Mouse (Mus musculus): ENCODE data around the gene Ago3. TPM values are rescaled to one million over a fixed set of nuclear protein-coding genes. Genes with fewer than 3 reads are reported as not detected.

The Ago3 gene
- polyA plus RNA-seq, 1 experiment from 2014 or later = 7.7 TPM

GRCm38 (mm10) chr4:126464892-126465235 is 35.5 kb upstream of the Ago3 start:
- Histone ChIP-seq H3K4me2 (ENCODE audit: low read length) (peak overlapping the region; percentile 60), H3K4me3 (ENCODE audit: low read depth, low read length) (peak overlapping the region; percentile 93), H3K27ac (ENCODE audit: low read depth, low read length) (peak overlapping the region; percentile 98), H3K27me3 (replicated peaks; ENCODE audit: control insufficient read depth, insufficient read depth, low read length) (no peaks in the 10 kb centered on the region), H3K9me3 (replicated peaks; ENCODE audit: control insufficient read depth, low read length) (no peaks in the 10 kb centered on the region), H3K9ac (ENCODE audit: low read length) (peak overlapping the region; percentile 54), H3K36me3 (ENCODE audit: control insufficient read depth, insufficient read depth, low read length) (peaks cover 14% of the 10 kb centered on the region), H3K4me1 (ENCODE audit: control insufficient read depth, insufficient read depth, low read length) (peaks cover 38% of the 10 kb centered on the region)
- WGBS = 3% methylated on average over 2 of the region's 2 CpGs
- ATAC-seq (no peak), DNase-seq (ENCODE audit: low spot score) (peak; percentile 32)

GRCm38 (mm10) chr4:126464189-126464891 is 35.0 kb upstream of the Ago3 start:
- H3K9ac ChIP-seq (ENCODE audit: low read length) = peak overlapping the region; percentile 42

GRCm38 (mm10) chr4:126455441-126455840 is 26.1 kb upstream of the Ago3 start:
- Histone ChIP-seq H3K27ac (ENCODE audit: low read depth, low read length) (no peak overlapping the region), H3K9ac (ENCODE audit: low read length) (no peak overlapping the region), H3K27me3 (replicated peaks; ENCODE audit: control insufficient read depth, insufficient read depth, low read length) (no peaks in the 10 kb centered on the region), H3K4me3 (ENCODE audit: low read depth, low read length) (no peak overlapping the region), H3K4me1 (ENCODE audit: control insufficient read depth, insufficient read depth, low read length) (no peaks in the 10 kb centered on the region), H3K36me3 (ENCODE audit: control insufficient read depth, insufficient read depth, low read length) (peaks cover 90% of the 10 kb centered on the region), H3K4me2 (ENCODE audit: low read length) (no peak overlapping the region), H3K9me3 (replicated peaks; ENCODE audit: control insufficient read depth, low read length) (no peaks in the 10 kb centered on the region)
- WGBS = 94% methylated on average over 7 of the region's 7 CpGs
- ATAC-seq = no peak
- DNase-seq (ENCODE audit: low spot score) = no peak

More at GRCm38 (mm10) chr4:126464189-126464891, 35.0 kb upstream of the Ago3 start:
- Histone ChIP-seq H3K9me3 (replicated peaks; ENCODE audit: control insufficient read depth, low read length) (no peaks in the 10 kb centered on the region), H3K27me3 (replicated peaks; ENCODE audit: control insufficient read depth, insufficient read depth, low read length) (no peaks in the 10 kb centered on the region), H3K36me3 (ENCODE audit: control insufficient read depth, insufficient read depth, low read length) (peaks cover 19% of the 10 kb centered on the region), H3K27ac (ENCODE audit: low read depth, low read length) (peak overlapping the region; percentile 98), H3K4me3 (ENCODE audit: low read depth, low read length) (peak overlapping the region; percentile 93; the same call in 1 of the 2 replicates), H3K4me2 (ENCODE audit: low read length) (peak overlapping the region; percentile 60), H3K4me1 (ENCODE audit: control insufficient read depth, insufficient read depth, low read length) (peaks cover 38% of the 10 kb centered on the region)
- WGBS = 10% methylated on average over 4 of the region's 4 CpGs
- peak; percentile 6 for DNase-seq (ENCODE audit: low spot score)
- ATAC-seq = no peak

- no peaks in the 10 kb centered on the region for H3K4me1 ChIP-seq (ENCODE audit: control insufficient read depth, insufficient read depth, low read length)
- DNase-seq (ENCODE audit: low spot score) (peak; percentile 54), ATAC-seq (no peak)
- no peaks in the 10 kb centered on the region for H3K27me3 ChIP-seq (replicated peaks; ENCODE audit: control insufficient read depth, insufficient read depth, low read length)
- peak overlapping the region; percentile 27; the same call in 1 of the 2 replicates for H3K27ac ChIP-seq (ENCODE audit: low read depth, low read length)
- no peak overlapping the region for H3K4me2 ChIP-seq (ENCODE audit: low read length)
- no peak overlapping the region for H3K9ac ChIP-seq (ENCODE audit: low read length)
- H3K4me3 ChIP-seq (ENCODE audit: low read depth, low read length) = no peak overlapping the region
- 87% methylated on average over 5 of the region's 5 CpGs for WGBS
- peaks cover 89% of the 10 kb centered on the region for H3K36me3 ChIP-seq (ENCODE audit: control insufficient read depth, insufficient read depth, low read length)
- no peaks in the 10 kb centered on the region for H3K9me3 ChIP-seq (replicated peaks; ENCODE audit: control insufficient read depth, low read length)
Observed at GRCm38 (mm10) chr4:126454547-126455254, 25.3 kb upstream of the Ago3 start.

GRCm38 (mm10) chr4:126450268-126450667 is 20.9 kb upstream of the Ago3 start:
- Histone ChIP-seq H3K4me1 (ENCODE audit: control insufficient read depth, insufficient read depth, low read length) (no peaks in the 10 kb centered on the region), H3K27me3 (replicated peaks; ENCODE audit: control insufficient read depth, insufficient read depth, low read length) (no peaks in the 10 kb centered on the region), H3K27ac (ENCODE audit: low read depth, low read length) (no peak overlapping the region), H3K9me3 (replicated peaks; ENCODE audit: control insufficient read depth, low read length) (no peaks in the 10 kb centered on the region), H3K4me2 (ENCODE audit: low read length) (no peak overlapping the region), H3K9ac (ENCODE audit: low read length) (no peak overlapping the region), H3K4me3 (ENCODE audit: low read depth, low read length) (no peak overlapping the region), H3K36me3 (ENCODE audit: control insufficient read depth, insufficient read depth, low read length) (peaks cover 87% of the 10 kb centered on the region)
- no peak for ATAC-seq
- 88% methylated on average over 1 of the region's 1 CpGs for WGBS
- no peak for DNase-seq (ENCODE audit: low spot score)

- no peak overlapping the region for H3K4me3 ChIP-seq (ENCODE audit: low read depth, low read length)
- H3K4me2 ChIP-seq (ENCODE audit: low read length) = no peak overlapping the region
- WGBS = 91% methylated on average over 7 of the region's 7 CpGs
- H3K9ac ChIP-seq (ENCODE audit: low read length) = no peak overlapping the region
- peaks cover 80% of the 10 kb centered on the region for H3K36me3 ChIP-seq (ENCODE audit: control insufficient read depth, insufficient read depth, low read length)
- DNase-seq (ENCODE audit: low spot score) (no peak), ATAC-seq (no peak)
- no peaks in the 10 kb centered on the region for H3K9me3 ChIP-seq (replicated peaks; ENCODE audit: control insufficient read depth, low read length)
- H3K27ac ChIP-seq (ENCODE audit: low read depth, low read length) = no peak overlapping the region
- no peaks in the 10 kb centered on the region for H3K27me3 ChIP-seq (replicated peaks; ENCODE audit: control insufficient read depth, insufficient read depth, low read length)
- no peaks in the 10 kb centered on the region for H3K4me1 ChIP-seq (ENCODE audit: control insufficient read depth, insufficient read depth, low read length)
Observed at GRCm38 (mm10) chr4:126447126-126447525, 17.8 kb upstream of the Ago3 start.

- H3K4me1 ChIP-seq (ENCODE audit: control insufficient read depth, insufficient read depth, low read length) = no peaks in the 10 kb centered on the region
- H3K9ac ChIP-seq (ENCODE audit: low read length) = no peak overlapping the region
- ATAC-seq (no peak), DNase-seq (ENCODE audit: low spot score) (no peak)
- no peaks in the 10 kb centered on the region for H3K9me3 ChIP-seq (replicated peaks; ENCODE audit: control insufficient read depth, low read length)
- H3K27me3 ChIP-seq (replicated peaks; ENCODE audit: control insufficient read depth, insufficient read depth, low read length) = no peaks in the 10 kb centered on the region
- peaks cover 90% of the 10 kb centered on the region for H3K36me3 ChIP-seq (ENCODE audit: control insufficient read depth, insufficient read depth, low read length)
- no peak overlapping the region for H3K4me2 ChIP-seq (ENCODE audit: low read length)
- H3K4me3 ChIP-seq (ENCODE audit: low read depth, low read length) = no peak overlapping the region
- 91% methylated on average over 3 of the region's 3 CpGs for WGBS
- no peak overlapping the region for H3K27ac ChIP-seq (ENCODE audit: low read depth, low read length)
Observed at GRCm38 (mm10) chr4:126444528-126444927, 15.2 kb upstream of the Ago3 start.

GRCm38 (mm10) chr4:126438261-126438660 is 8.9 kb upstream of the Ago3 start:
- Histone ChIP-seq H3K27me3 (replicated peaks; ENCODE audit: control insufficient read depth, insufficient read depth, low read length) (no peaks in the 10 kb centered on the region), H3K9me3 (replicated peaks; ENCODE audit: control insufficient read depth, low read length) (no peaks in the 10 kb centered on the region), H3K4me1 (ENCODE audit: control insufficient read depth, insufficient read depth, low read length) (no peaks in the 10 kb centered on the region), H3K9ac (ENCODE audit: low read length) (no peak overlapping the region), H3K4me3 (ENCODE audit: low read depth, low read length) (no peak overlapping the region), H3K36me3 (ENCODE audit: control insufficient read depth, insufficient read depth, low read length) (peaks cover 90% of the 10 kb centered on the region), H3K27ac (ENCODE audit: low read depth, low read length) (no peak overlapping the region), H3K4me2 (ENCODE audit: low read length) (no peak overlapping the region)
- no peak for DNase-seq (ENCODE audit: low spot score)
- 88% methylated on average over 5 of the region's 5 CpGs for WGBS
- no peak for ATAC-seq

GRCm38 (mm10) chr4:126436268-126436667 is 6.9 kb upstream of the Ago3 start:
- H3K4me3 ChIP-seq (ENCODE audit: low read depth, low read length) = no peak overlapping the region
- H3K27me3 ChIP-seq (replicated peaks; ENCODE audit: control insufficient read depth, insufficient read depth, low read length) = no peaks in the 10 kb centered on the region
- H3K9ac ChIP-seq (ENCODE audit: low read length) = no peak overlapping the region
- no peaks in the 10 kb centered on the region for H3K9me3 ChIP-seq (replicated peaks; ENCODE audit: control insufficient read depth, low read length)
- WGBS = 59% methylated on average over 2 of the region's 2 CpGs
- no peaks in the 10 kb centered on the region for H3K4me1 ChIP-seq (ENCODE audit: control insufficient read depth, insufficient read depth, low read length)
- peaks cover 72% of the 10 kb centered on the region for H3K36me3 ChIP-seq (ENCODE audit: control insufficient read depth, insufficient read depth, low read length)
- no peak for ATAC-seq
- H3K4me2 ChIP-seq (ENCODE audit: low read length) = no peak overlapping the region
- no peak overlapping the region for H3K27ac ChIP-seq (ENCODE audit: low read depth, low read length)
- no peak for DNase-seq (ENCODE audit: low spot score)
